16 mouse cellular contexts compared by ENCODE assay signal in the genomic region with DNA sequence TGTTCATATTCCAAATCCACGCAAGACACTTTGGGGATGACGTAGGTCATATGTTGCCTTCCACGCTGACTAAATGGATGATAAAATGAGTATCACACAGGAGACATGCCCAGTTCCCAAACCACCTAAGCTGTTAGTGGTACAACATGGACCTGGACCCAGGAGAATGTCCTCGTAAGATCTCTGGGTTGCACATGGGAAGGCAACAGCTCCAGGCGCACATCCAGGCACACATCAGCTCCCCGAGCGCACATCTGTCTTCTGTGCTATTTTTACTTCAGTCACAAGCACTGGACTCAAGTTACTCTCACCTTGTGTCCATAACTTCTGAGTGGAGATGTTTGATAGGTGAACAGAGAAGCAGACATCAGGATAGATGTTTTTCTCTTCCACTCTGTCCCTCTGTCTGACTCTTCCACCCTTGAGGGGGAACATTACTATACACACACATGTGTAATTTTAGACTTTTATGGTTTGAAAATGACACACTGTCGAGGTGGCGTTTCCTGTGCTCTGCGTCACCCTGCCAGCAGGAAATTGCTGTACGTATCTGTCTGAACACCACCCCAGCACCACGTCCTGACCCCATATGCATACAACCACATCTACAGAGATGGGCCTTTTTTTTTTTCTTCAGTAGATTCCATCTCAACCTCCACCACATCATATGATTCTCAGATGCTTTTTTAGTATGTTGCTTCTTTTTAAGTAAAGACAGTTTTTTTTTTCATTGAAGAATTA. TPM values are rescaled to one million over a fixed set of nuclear protein-coding genes. Genes with fewer than 3 reads are reported as not detected.
DNase-seq lines count a peak whose midpoint lies in the region; ATAC-seq lines count a peak whose summit lies in the region.
"Had no signal": no experiment of that assay in that cellular context is flagged by ENCODE, and none has a peak within 500 bp of the region (broad histone marks: within the 10 kb centered on the region; RNA-seq: fewer than 3 reads in every experiment).

No protein-coding gene starts in this region.

- H3K4me3 ChIP-seq in heart, embryonic 16.5 days (ENCODE audit: low read length) = no peak overlapping the region
- no peak overlapping the region for H3K4me3 ChIP-seq in heart, embryonic 10.5 days
- no peak overlapping the region for H3K4me3 ChIP-seq in midbrain, embryonic 14.5 days (replicated peaks; ENCODE audit: low read depth, low read length)
- H3K4me3 ChIP-seq: embryonic facial prominence, embryonic 10.5 days; liver, embryonic 13.5 days; myocyte; stomach, embryonic 15.5 days had no signal

- WGBS in heart, embryonic 16.5 days = 42% methylated on average over 12 of the region's 12 CpGs
- 66% methylated on average over 12 of the region's 12 CpGs for WGBS in heart, embryonic 10.5 days
- WGBS in midbrain, embryonic 14.5 days = 92% methylated on average over 12 of the region's 12 CpGs

- H3K4me1 ChIP-seq in heart, embryonic 16.5 days (ENCODE audit: control insufficient read depth, insufficient read depth, low read length) = peaks cover 26% of the 10 kb centered on the region
- peaks cover 22% of the 10 kb centered on the region; the same call in 1 of the 2 replicates for H3K4me1 ChIP-seq in heart, embryonic 10.5 days
- H3K4me1 ChIP-seq in midbrain, embryonic 14.5 days (ENCODE audit: control insufficient read depth, insufficient read depth, low read length) = no peaks in the 10 kb centered on the region
- H3K4me1 ChIP-seq: embryonic facial prominence, embryonic 10.5 days; liver, embryonic 13.5 days; stomach, embryonic 15.5 days had no signal

- no peak overlapping the region for H3K4me2 ChIP-seq in heart, embryonic 16.5 days (ENCODE audit: low read depth, low read length)
- no peak overlapping the region for H3K4me2 ChIP-seq in midbrain, embryonic 14.5 days (ENCODE audit: low read length)
- H3K4me2 ChIP-seq: liver, embryonic 13.5 days; stomach, embryonic 15.5 days had no signal

- H3K27ac ChIP-seq in heart, embryonic 16.5 days (ENCODE audit: low read length) = peak overlapping the region; percentile 63
- H3K27ac ChIP-seq in heart, embryonic 10.5 days = no peak overlapping the region
- no peak overlapping the region for H3K27ac ChIP-seq in midbrain, embryonic 14.5 days (replicated peaks; ENCODE audit: low read depth, low read length)
- H3K27ac ChIP-seq: embryonic facial prominence, embryonic 10.5 days; liver, embryonic 13.5 days; macrophage; stomach, embryonic 15.5 days had no signal

- no peaks in the 10 kb centered on the region for H3K27me3 ChIP-seq in heart, embryonic 16.5 days (ENCODE audit: control insufficient read depth, insufficient read depth, low read length)
- H3K27me3 ChIP-seq in heart, embryonic 10.5 days (ENCODE audit: insufficient read depth, poor library complexity, severe bottlenecking) = no peaks in the 10 kb centered on the region
- no peaks in the 10 kb centered on the region for H3K27me3 ChIP-seq in midbrain, embryonic 14.5 days (ENCODE audit: control insufficient read depth, insufficient read depth, low read length)
- H3K27me3 ChIP-seq: liver, embryonic 13.5 days; stomach, embryonic 15.5 days had no signal

- H3K36me3 ChIP-seq in heart, embryonic 16.5 days (ENCODE audit: control insufficient read depth, insufficient read depth) = no peaks in the 10 kb centered on the region
- no peaks in the 10 kb centered on the region for H3K36me3 ChIP-seq in heart, embryonic 10.5 days
- no peaks in the 10 kb centered on the region for H3K36me3 ChIP-seq in midbrain, embryonic 14.5 days (ENCODE audit: control insufficient read depth, insufficient read depth, low read length)
- H3K36me3 ChIP-seq: embryonic facial prominence, embryonic 10.5 days; G1E; liver, embryonic 13.5 days; stomach, embryonic 15.5 days had no signal

- no peak for DNase-seq in heart, embryonic 10.5 days (ENCODE audit: low spot score)
- DNase-seq in thymus, postnatal 14 days = peak; percentile 72
- no peak for DNase-seq in midbrain, embryonic 14.5 days
- DNase-seq in retina, postnatal 1 day = no peak
- no peak for DNase-seq in adrenal gland, postnatal 10 days
- DNase-seq: cerebellum, adult 8-10 months; kidney, postnatal 36 days; liver, embryonic 13.5 days had no signal

- no peak overlapping the region for H3K9ac ChIP-seq in heart, embryonic 16.5 days (ENCODE audit: low read length)
- no peak overlapping the region for H3K9ac ChIP-seq in midbrain, embryonic 14.5 days (replicated peaks; ENCODE audit: low read length)
- H3K9ac ChIP-seq: liver, embryonic 13.5 days; stomach, embryonic 15.5 days had no signal

- peak; percentile 74; the same call in 1 of the 2 replicates for ATAC-seq in heart, embryonic 16.5 days (replicated peaks; ENCODE audit: extremely low read depth, insufficient read depth, low FRiP score)
- peak; percentile 93 for ATAC-seq in activated CD4-positive, CD25-positive, alpha-beta regulatory T cell, adult 4 months
- peak; percentile 79 for ATAC-seq in megakaryocyte progenitor cell, adult 5-6 weeks (replicated peaks; ENCODE audit: poor library complexity)
- ATAC-seq in midbrain, embryonic 14.5 days (ENCODE audit: low FRiP score, low TSS enrichment) = no peak

- H3K9me3 ChIP-seq in heart, embryonic 16.5 days (replicated peaks; ENCODE audit: control insufficient read depth, low read length) = no peaks in the 10 kb centered on the region
- no peaks in the 10 kb centered on the region for H3K9me3 ChIP-seq in heart, embryonic 10.5 days
- no peaks in the 10 kb centered on the region for H3K9me3 ChIP-seq in midbrain, embryonic 14.5 days (ENCODE audit: control insufficient read depth, low read length)
- H3K9me3 ChIP-seq: embryonic facial prominence, embryonic 10.5 days; G1E; liver, embryonic 13.5 days; stomach, embryonic 15.5 days had no signal

RNA-seq across cellular contexts. Expression of gene Sytl2, which starts 51.6 kb away (rescaled TPM):
- polyA plus RNA-seq in heart, embryonic 16.5 days (2015; fragmentation: Nextera tagmentation; extraction: Ambion mirVana) = 7.7 and 7.8 TPM in 2 replicates
- polyA plus RNA-seq in heart, embryonic 10.5 days (2016; fragmentation: Nextera tagmentation; extraction: Ambion mirVana) = 3.2 and 3.4 TPM in 2 replicates
- 10 to 100 TPM; 25.2 to 28.4 TPM for polyA plus RNA-seq in activated CD4-positive, CD25-positive, alpha-beta regulatory T cell, adult 4 months (2017; shearing (Covaris generic))
- 0.10 TPM in 1 of 2 replicates, not detected in the other for total RNA-seq in megakaryocyte progenitor cell, adult 5-6 weeks (2015)
- 0.17 and 1.0 TPM in 2 replicates for total RNA-seq in megakaryocyte progenitor cell, adult 5-6 weeks (2017)
- 6.4 and 7.1 TPM in 2 replicates for polyA plus RNA-seq in midbrain, embryonic 14.5 days (2014; fragmentation: Nextera tagmentation; extraction: Ambion mirVana)
- 10 to 100 TPM in 1 of 2 experiments, 1 to 10 TPM in 1; 7.3 to 13.7 TPM for total RNA-seq in adrenal gland, postnatal 10 days (2021)
- polyA plus RNA-seq: G1E had no signal
